Mouse (Mus musculus) stomach, embryonic 15.5 days (tissue): ENCODE results near the gene Nhsl2. TPM values are rescaled to one million over a fixed set of nuclear protein-coding genes. Genes with fewer than 3 reads are reported as not detected.

ENCODE experiments used
- ATAC-seq: fragments of 200-750 bp; cut with Nextera tagmentation; 2 replicates; pipeline ENCODE4 v1.8.0; 2017; ENCODE audit warnings: low read depth, moderate number of reproducible peaks, moderate TSS enrichment; ENCODE audit not compliant: insufficient read depth, low FRiP score
- H3K27ac ChIP-seq: fragments of 300-500 bp; sonication (generic); 2 replicates; pipeline ENCODE4 v1.5.1; 2015; ENCODE audit warnings: mild to moderate bottlenecking, inconsistent platforms
- H3K27me3 ChIP-seq: fragments of 300-500 bp; sonication (generic); replicated peaks from 2 replicates; pipeline ENCODE4 v1.6.1; 2015; ENCODE audit warnings: inconsistent platforms
- H3K36me3 ChIP-seq: fragments of 300-500 bp; sonication (generic); 2 replicates; pipeline ENCODE4 v1.6.1; 2015; ENCODE audit warnings: inconsistent platforms
- H3K4me1 ChIP-seq: fragments of 300-500 bp; sonication (generic); 2 replicates; pipeline ENCODE4 v1.6.1; 2015; ENCODE audit warnings: inconsistent platforms
- H3K4me2 ChIP-seq: fragments of 300-500 bp; sonication (generic); 2 replicates; pipeline ENCODE4 v1.6.1; 2015; ENCODE audit warnings: mild to moderate bottlenecking, inconsistent platforms
- H3K4me3 ChIP-seq: fragments of 300-500 bp; sonication (generic); replicated peaks from 2 replicates; pipeline ENCODE4 v1.5.1; 2015; ENCODE audit warnings: inconsistent platforms
- H3K9ac ChIP-seq: fragments of 300-500 bp; sonication (generic); 2 replicates; pipeline ENCODE4 v1.6.1; 2015; ENCODE audit warnings: inconsistent platforms
- H3K9me3 ChIP-seq: fragments of 300-500 bp; sonication (generic); 2 replicates; pipeline ENCODE4 v1.6.1; 2016; ENCODE audit warnings: inconsistent platforms
- WGBS: fragments of 180-500 bp; shearing (Covaris S2); methylation state at CpG from one replicate; pipeline ENCODE4 v1.1.7; 2015; 5-methylcytosine and 5-hydroxymethylcytosine counted together
- polyA plus RNA-seq: library from polyadenylated mRNA; unstranded; fragments of >200 nt; fragmentation: Nextera tagmentation; extraction: Ambion mirVana; gene quantifications from 2 replicates; pipeline ENCODE4 v1.2.1, GENCODE M21; 2015

The Nhsl2 gene
- polyA plus RNA-seq, 1 experiment from 2014 or later: 10.5 TPM

- Histone ChIP-seq H3K4me1 (0 out of 2 replicates have a peak, but pooled peaks cover 5% of the 10 kb centered on the region), H3K9ac (no peak overlapping the region), H3K27ac (no peak overlapping the region; the same call in 1 of the 2 replicates), H3K9me3 (no peaks in the 10 kb centered on the region), H3K36me3 (no peaks in the 10 kb centered on the region), H3K27me3 (0 out of 2 replicates have a peak, but pooled peaks cover 3% of the 10 kb centered on the region), H3K4me3 (peak overlapping the region; percentile 33), H3K4me2 (peak overlapping the region; percentile 62)
- 15% methylated on average over 27 of the region's 30 CpGs for WGBS
- ATAC-seq: peak; percentile 95
These were observed 104.8 kb downstream of the Nhsl2 start for GRCm38 (mm10) chrX:101953787-101954491.

GRCm38 (mm10) chrX:101954492-101954851 lies 105.3 kb downstream of the Nhsl2 start:
- Histone ChIP-seq H3K4me1 (0 out of 2 replicates have a peak, but pooled peaks cover 5% of the 10 kb centered on the region), H3K27me3 (0 out of 2 replicates have a peak, but pooled peaks cover 3% of the 10 kb centered on the region), H3K36me3 (no peaks in the 10 kb centered on the region), H3K4me3 (no peak overlapping the region), H3K9ac (no peak overlapping the region), H3K4me2 (no peak overlapping the region), H3K27ac (no peak overlapping the region), H3K9me3 (no peaks in the 10 kb centered on the region)
- WGBS: 46% methylated on average over 6 of the region's 6 CpGs
- no peak for ATAC-seq

- Histone ChIP-seq H3K4me2 (no peak overlapping the region), H3K9me3 (no peaks in the 10 kb centered on the region), H3K27me3 (0 out of 2 replicates have a peak, but pooled peaks cover 3% of the 10 kb centered on the region), H3K4me1 (no peaks in the 10 kb centered on the region), H3K9ac (no peak overlapping the region), H3K4me3 (no peak overlapping the region), H3K36me3 (no peaks in the 10 kb centered on the region), H3K27ac (no peak overlapping the region)
- no peak for ATAC-seq
- WGBS: 76% methylated on average over 4 of the region's 4 CpGs
These were observed 112.7 kb downstream of the Nhsl2 start for GRCm38 (mm10) chrX:101961848-101962247.

- no peak for ATAC-seq
- no peaks in the 10 kb centered on the region for H3K4me1 ChIP-seq
- H3K4me3 ChIP-seq: no peak overlapping the region
- H3K9ac ChIP-seq: no peak overlapping the region
- WGBS: 75% methylated on average over 3 of the region's 3 CpGs
- H3K36me3 ChIP-seq: no peaks in the 10 kb centered on the region
- H3K27me3 ChIP-seq: 0 out of 2 replicates have a peak, but pooled peaks cover 3% of the 10 kb centered on the region
- no peak overlapping the region for H3K4me2 ChIP-seq
- H3K27ac ChIP-seq: no peak overlapping the region
- no peaks in the 10 kb centered on the region for H3K9me3 ChIP-seq
These were observed 114.5 kb downstream of the Nhsl2 start for GRCm38 (mm10) chrX:101963711-101964110.

- Histone ChIP-seq H3K27me3 (no peaks in the 10 kb centered on the region; the same call in 1 of the 2 replicates), H3K9ac (no peak overlapping the region), H3K36me3 (no peaks in the 10 kb centered on the region), H3K4me3 (no peak overlapping the region), H3K4me2 (no peak overlapping the region), H3K27ac (no peak overlapping the region), H3K9me3 (no peaks in the 10 kb centered on the region), H3K4me1 (no peaks in the 10 kb centered on the region)
- no peak for ATAC-seq
- WGBS: 61% methylated on average over 3 of the region's 3 CpGs
These were observed 123.8 kb downstream of the Nhsl2 start for GRCm38 (mm10) chrX:101973028-101973427.

GRCm38 (mm10) chrX:101976931-101977330 lies 127.7 kb downstream of the Nhsl2 start:
- no peaks in the 10 kb centered on the region for H3K36me3 ChIP-seq
- no peak overlapping the region for H3K4me3 ChIP-seq
- no peak for ATAC-seq
- no peak overlapping the region for H3K27ac ChIP-seq
- H3K9ac ChIP-seq: no peak overlapping the region
- 54% methylated on average over 3 of the region's 3 CpGs for WGBS
- no peak overlapping the region for H3K4me2 ChIP-seq
- H3K9me3 ChIP-seq: no peaks in the 10 kb centered on the region
- no peaks in the 10 kb centered on the region; the same call in 1 of the 2 replicates for H3K27me3 ChIP-seq
- no peaks in the 10 kb centered on the region for H3K4me1 ChIP-seq

- 0 out of 2 replicates have a peak, but pooled peaks have one; percentile 16 for ATAC-seq
- no peak overlapping the region for H3K4me2 ChIP-seq
- H3K36me3 ChIP-seq: no peaks in the 10 kb centered on the region
- no peaks in the 10 kb centered on the region for H3K4me1 ChIP-seq
- no peak overlapping the region for H3K4me3 ChIP-seq
- peak overlapping the region; percentile 68; the same call in 1 of the 2 replicates for H3K27ac ChIP-seq
- H3K9me3 ChIP-seq: no peaks in the 10 kb centered on the region
- 34% methylated on average over 2 of the region's 2 CpGs for WGBS
- H3K27me3 ChIP-seq: peaks cover under 1% of the 10 kb centered on the region; the same call in 1 of the 2 replicates
- no peak overlapping the region for H3K9ac ChIP-seq
These were observed 129.7 kb downstream of the Nhsl2 start for GRCm38 (mm10) chrX:101978861-101979260.

GRCm38 (mm10) chrX:101979267-101979666 lies 130.1 kb downstream of the Nhsl2 start:
- Histone ChIP-seq H3K4me3 (no peak overlapping the region), H3K27me3 (0 out of 2 replicates have a peak, but pooled peaks cover 3% of the 10 kb centered on the region), H3K9ac (no peak overlapping the region), H3K4me1 (no peaks in the 10 kb centered on the region), H3K36me3 (no peaks in the 10 kb centered on the region), H3K4me2 (no peak overlapping the region), H3K27ac (peak overlapping the region; percentile 68; the same call in 1 of the 2 replicates), H3K9me3 (no peaks in the 10 kb centered on the region)
- WGBS: 39% methylated on average over 5 of the region's 5 CpGs
- peak; percentile 77 for ATAC-seq

- Histone ChIP-seq H3K27me3 (0 out of 2 replicates have a peak, but pooled peaks cover 3% of the 10 kb centered on the region), H3K4me3 (no peak overlapping the region), H3K36me3 (no peaks in the 10 kb centered on the region), H3K27ac (no peak overlapping the region), H3K4me2 (no peak overlapping the region), H3K4me1 (no peaks in the 10 kb centered on the region), H3K9me3 (no peaks in the 10 kb centered on the region), H3K9ac (no peak overlapping the region)
- 86% methylated on average over 2 of the region's 2 CpGs for WGBS
- ATAC-seq: no peak
These were observed 131.4 kb downstream of the Nhsl2 start for GRCm38 (mm10) chrX:101980586-101980985.

GRCm38 (mm10) chrX:101981450-101981849 lies 132.3 kb downstream of the Nhsl2 start:
- WGBS: 41% methylated on average over 2 of the region's 2 CpGs
- no peak overlapping the region for H3K27ac ChIP-seq
- H3K9me3 ChIP-seq: no peaks in the 10 kb centered on the region
- H3K36me3 ChIP-seq: no peaks in the 10 kb centered on the region
- H3K9ac ChIP-seq: no peak overlapping the region
- H3K4me1 ChIP-seq: no peaks in the 10 kb centered on the region
- 0 out of 2 replicates have a peak, but pooled peaks cover 3% of the 10 kb centered on the region for H3K27me3 ChIP-seq
- ATAC-seq: no peak
- no peak overlapping the region for H3K4me2 ChIP-seq
- no peak overlapping the region for H3K4me3 ChIP-seq

- no peak overlapping the region for H3K27ac ChIP-seq
- H3K36me3 ChIP-seq: no peaks in the 10 kb centered on the region
- no peaks in the 10 kb centered on the region for H3K4me1 ChIP-seq
- ATAC-seq: no peak
- WGBS: 49% methylated on average over 6 of the region's 6 CpGs
- no peak overlapping the region for H3K9ac ChIP-seq
- H3K9me3 ChIP-seq: no peaks in the 10 kb centered on the region
- no peak overlapping the region for H3K4me3 ChIP-seq
- 0 out of 2 replicates have a peak, but pooled peaks cover 3% of the 10 kb centered on the region for H3K27me3 ChIP-seq
- no peak overlapping the region for H3K4me2 ChIP-seq
These were observed 134.5 kb downstream of the Nhsl2 start for GRCm38 (mm10) chrX:101983638-101984037.

GRCm38 (mm10) chrX:101986657-101987367 lies 137.6 kb downstream of the Nhsl2 start:
- no peak for ATAC-seq
- 0 out of 2 replicates have a peak, but pooled peaks cover 6% of the 10 kb centered on the region for H3K27me3 ChIP-seq
- no peaks in the 10 kb centered on the region for H3K9me3 ChIP-seq
- H3K4me1 ChIP-seq: no peaks in the 10 kb centered on the region
- H3K27ac ChIP-seq: no peak overlapping the region
- H3K9ac ChIP-seq: no peak overlapping the region
- H3K36me3 ChIP-seq: no peaks in the 10 kb centered on the region
- WGBS: 53% methylated on average over 9 of the region's 9 CpGs
- H3K4me3 ChIP-seq: no peak overlapping the region
- H3K4me2 ChIP-seq: no peak overlapping the region
